Mouse (Mus musculus) embryo, embryonic 9.5 days (tissue): Measurements from ENCODE around the gene Cd5.

Experiments used
- DNase-seq: peaks from one replicate; pipeline ENCODE4 v3.0.0-alpha.2; 2017; ENCODE audit errors: extremely low spot score

Cd5 gene

GRCm38 (mm10) chr19:10738811-10739210, at the start of gene Cd5:
Cd5 (minus strand) TSS chr19:10739002.
- DNase-seq: no peak

- no peak for DNase-seq
Observed at GRCm38 (mm10) chr19:10788242-10788641, 49.4 kb upstream of the Cd5 start.

DNA sequence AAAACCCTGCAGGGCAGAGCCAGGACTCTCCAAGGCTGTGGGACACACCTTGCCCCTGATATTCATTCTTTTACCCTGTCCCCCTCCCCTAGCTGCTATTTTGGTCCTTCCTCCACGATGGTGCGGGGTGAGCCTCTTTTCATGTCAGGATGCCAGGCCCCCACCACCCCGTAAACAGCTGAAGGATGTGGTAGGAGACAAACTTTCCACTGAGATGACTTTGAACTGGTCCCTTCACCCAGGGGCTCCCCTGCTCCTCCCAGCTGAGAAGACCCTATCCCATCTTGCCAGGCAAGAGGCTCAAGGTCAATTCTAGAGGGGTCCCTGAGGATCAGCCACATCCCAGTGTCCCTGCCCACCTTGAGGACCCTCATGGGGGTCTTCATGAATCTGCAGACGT, 48.6 kb upstream of the Cd5 start:
- DNase-seq: no peak

GRCm38 (mm10) chr19:10786753-10787152, 48.0 kb upstream of the Cd5 start:
- DNase-seq: no peak

DNA sequence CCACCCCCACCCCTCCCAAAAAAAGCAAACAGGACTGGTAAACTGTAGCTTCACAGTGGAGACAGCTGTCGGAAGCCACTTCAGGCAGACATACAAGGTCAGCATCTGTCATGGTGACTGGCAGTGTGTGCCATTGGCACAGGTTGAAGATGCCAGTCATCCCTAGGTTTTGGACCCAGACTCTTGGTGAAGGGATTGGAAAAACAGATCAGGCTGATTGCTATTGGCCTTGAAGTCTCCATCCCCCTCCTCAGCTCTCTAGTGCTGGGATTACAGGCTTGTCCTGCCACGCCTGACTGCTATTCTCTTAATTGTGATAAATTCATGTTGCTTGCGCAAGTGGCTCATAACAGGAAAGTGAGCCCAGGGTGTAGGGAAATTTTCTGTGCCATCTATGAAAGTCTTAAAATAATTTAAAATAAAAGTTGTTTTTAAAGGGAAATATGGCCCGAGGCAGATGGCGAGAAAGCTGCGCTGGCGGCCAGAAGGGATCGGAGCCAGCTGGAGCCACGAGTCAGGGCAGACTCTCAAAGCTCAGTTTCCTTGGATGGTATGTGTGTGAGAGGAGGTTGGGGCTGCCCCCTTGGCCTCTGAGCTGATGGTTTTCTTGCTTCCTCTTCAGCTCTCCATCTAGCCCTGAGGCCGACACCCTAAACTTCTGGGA, 46.1 kb upstream of the Cd5 start:
- DNase-seq: no peak

GRCm38 (mm10) chr19:10784061-10784460, 45.3 kb upstream of the Cd5 start:
- DNase-seq: no peak

- no peak for DNase-seq
Observed at GRCm38 (mm10) chr19:10783168-10783567, 44.4 kb upstream of the Cd5 start.

- DNase-seq: no peak
Observed at GRCm38 (mm10) chr19:10781641-10782040, 42.8 kb upstream of the Cd5 start.

GRCm38 (mm10) chr19:10776906-10777305, 38.1 kb upstream of the Cd5 start:
- no peak for DNase-seq

- no peak for DNase-seq
Observed at GRCm38 (mm10) chr19:10774141-10774540, 35.3 kb upstream of the Cd5 start.

DNA sequence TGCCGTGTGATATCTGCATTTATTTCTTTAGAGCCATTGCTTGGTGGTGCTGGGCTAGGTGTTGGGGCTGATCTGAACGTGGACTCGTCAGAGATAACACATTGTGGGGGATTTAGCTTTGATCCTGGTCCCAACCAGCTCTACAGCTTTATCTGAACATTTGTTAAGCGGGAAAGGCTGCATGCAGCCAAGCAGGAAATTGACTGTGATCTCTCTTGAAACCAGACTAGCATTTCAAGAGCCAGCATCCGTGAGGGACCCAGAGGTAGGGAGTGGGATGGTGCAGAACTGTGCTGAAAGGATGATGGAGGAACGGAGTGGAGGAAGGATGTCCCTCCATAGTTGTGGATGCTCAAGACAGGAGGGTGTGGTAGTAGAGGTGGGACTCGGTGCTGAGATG, 34.6 kb upstream of the Cd5 start:
- DNase-seq: no peak

GRCm38 (mm10) chr19:10772866-10773265, 34.1 kb upstream of the Cd5 start:
- DNase-seq: no peak

- no peak for DNase-seq
Observed at GRCm38 (mm10) chr19:10771995-10772394, 33.2 kb upstream of the Cd5 start.

DNA sequence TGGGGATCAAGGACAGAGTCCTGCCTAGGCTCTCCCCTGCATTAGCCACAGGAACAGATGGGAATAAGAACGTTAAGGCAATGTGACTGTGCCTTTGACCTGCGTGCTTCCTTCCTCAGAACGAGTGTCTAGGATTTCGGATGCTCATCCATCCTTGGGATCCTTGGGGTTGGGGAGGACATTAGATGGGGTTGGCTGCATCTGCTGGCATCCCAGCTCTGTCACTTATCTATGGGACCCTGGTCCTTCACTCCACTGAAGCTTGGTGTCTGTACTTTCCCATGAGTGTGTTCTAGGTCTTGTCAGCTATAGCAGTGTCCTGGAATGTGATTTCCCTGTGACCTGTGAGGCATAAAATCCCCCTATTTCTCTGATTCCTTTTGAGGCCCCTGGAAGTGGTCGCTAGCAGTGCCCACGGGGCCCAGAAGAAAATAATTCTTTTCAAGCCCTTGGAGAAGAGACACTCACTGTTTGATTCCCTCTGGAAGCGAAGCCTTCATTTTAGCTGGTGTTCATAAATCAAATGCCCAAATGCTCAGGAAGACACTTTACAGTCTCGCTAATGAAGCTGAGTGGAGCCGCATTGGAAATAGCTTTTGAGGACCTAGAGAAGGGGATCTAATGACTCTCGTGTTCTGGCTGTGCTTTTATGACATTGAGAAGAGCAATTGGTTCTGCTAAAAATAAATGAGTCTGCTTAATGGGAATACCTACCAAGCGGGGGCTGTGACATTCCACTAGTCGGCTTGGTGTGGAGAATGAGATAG, 30.8 kb upstream of the Cd5 start:
- no peak for DNase-seq

GRCm38 (mm10) chr19:10768694-10769428, 30.1 kb upstream of the Cd5 start:
- no peak for DNase-seq

DNA sequence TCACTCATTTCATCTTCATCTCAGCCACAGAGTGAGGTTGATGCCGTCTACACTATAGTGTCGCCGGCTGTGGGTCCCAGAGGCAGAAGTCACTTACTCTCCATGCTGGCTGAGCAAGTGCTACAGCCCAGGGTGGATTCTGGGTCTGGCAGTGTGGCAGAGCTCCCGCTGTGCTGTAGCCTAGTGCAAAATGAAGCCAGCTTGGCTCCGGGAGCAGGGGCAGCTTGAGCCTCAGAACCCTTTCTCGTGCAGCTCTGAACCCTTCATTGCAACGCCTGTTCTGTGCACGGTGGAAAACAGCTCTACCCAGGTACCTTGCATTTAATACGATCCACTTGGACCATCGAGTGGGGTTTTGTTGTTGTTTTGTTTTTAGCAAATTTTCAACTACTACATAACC, 28.8 kb upstream of the Cd5 start:
- no peak for DNase-seq

- no peak for DNase-seq
Observed at GRCm38 (mm10) chr19:10763381-10764031, 24.7 kb upstream of the Cd5 start.

- no peak for DNase-seq
Observed at GRCm38 (mm10) chr19:10762468-10762867, 23.7 kb upstream of the Cd5 start.

DNA sequence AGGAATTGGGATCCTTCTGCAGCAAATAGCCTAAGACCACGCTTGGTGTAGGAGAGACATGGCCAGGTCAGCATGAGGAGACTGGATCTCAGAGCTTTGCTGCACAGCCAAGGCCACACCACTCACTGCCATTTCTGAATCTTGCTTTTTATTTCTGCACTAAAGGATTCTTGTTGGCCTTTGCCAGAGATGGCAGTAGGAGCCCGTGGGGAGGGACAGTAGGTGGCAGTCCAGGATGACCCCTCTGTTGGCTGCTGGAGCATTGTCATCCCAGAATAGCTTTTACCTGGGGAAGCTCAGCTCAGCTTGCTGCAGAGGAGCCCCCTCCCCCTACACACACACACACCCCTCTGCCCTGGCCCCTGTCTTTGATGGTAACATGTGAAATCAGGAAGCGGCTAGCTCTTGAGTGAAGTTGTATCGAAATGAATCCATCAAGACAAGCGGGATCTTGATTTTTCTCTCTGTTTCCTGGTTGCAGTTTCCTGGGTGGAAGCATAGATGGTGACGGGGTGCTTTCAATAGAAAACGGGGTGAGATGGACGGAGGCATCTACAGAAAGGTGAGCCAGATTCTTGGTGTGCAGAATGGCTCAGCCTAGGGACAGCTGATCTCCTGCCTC, 23.1 kb upstream of the Cd5 start:
- no peak for DNase-seq

DNA sequence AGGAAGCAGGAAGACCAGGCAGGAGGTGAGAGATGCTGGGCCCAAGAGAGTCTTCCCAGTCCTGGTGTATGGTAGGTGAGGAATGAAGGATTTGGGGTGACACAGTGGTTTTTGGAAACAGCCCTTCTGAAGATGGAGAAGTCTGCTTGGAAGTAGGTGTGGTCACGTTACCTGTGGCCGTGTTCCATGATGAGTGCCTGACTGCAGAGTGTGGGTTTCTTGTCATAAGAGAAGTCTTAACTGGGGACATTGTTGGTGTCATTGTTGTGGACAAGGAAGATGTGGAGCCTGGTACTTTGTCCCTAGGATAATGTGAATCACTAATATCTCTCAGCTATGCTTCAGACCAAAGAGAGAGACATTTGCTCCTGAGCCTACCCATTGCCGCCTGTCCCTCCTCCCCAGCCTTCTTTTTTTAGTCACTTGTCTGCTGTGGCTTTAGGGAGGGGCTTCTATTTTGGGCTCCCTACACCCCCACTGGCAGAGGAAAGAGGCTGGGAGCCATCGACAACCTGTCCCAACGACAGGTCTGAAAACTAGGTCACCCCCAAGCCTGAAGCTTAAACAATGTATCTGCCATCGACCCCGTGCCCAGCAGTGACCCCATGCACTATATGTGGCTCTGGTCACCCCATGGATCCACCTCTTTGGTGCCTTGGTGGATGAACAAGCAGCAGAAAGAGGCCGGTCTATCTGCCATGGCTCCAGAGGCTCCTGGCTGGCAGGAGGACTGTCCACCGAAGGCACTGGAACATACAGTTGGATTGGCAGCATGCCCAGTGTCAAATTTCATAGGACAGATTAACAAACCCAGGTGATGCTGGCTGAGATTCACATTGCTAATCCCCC, 21.4 kb upstream of the Cd5 start:
- DNase-seq: no peak

DNA sequence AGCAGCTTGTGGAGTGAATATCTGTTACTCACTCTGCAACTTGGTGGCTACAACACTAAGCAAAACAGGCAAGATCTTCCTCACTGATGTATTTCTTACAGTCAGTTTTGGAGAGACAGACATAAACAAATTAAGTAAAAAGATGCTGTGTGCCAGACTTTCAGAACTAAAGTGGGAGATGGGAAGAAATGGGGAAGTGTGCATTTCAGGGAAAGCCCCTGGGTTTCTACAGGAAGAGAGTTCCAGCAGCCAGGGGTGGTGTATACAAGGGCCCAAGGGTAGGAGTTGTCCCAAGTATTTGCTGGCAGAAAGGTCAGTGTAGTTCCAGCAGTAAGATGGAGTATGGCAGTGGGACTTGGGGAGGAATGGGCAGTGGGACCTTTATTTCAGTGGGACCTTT, 20.7 kb upstream of the Cd5 start:
- no peak for DNase-seq
